Mouse (Mus musculus) thymus, postnatal 36 days (tissue): ENCODE measurements around the gene Golph3.

ENCODE experiments used
- DNase-seq, 2 experiments: peaks; one replicate each; pipeline ENCODE4 v3.0.0; 2022; ENCODE audit warnings: mixed read lengths in 2 of 2

The Golph3 gene

GRCm38 (mm10) chr15:12388726-12389489 lies 67.7 kb downstream of the Golph3 start:
- no peak for DNase-seq

GRCm38 (mm10) chr15:12394758-12395157 lies 73.5 kb downstream of the Golph3 start:
- no peak for DNase-seq

- DNase-seq: no peak
Observed at GRCm38 (mm10) chr15:12397032-12397431, 75.8 kb downstream of the Golph3 start.
